Mouse (Mus musculus) testis, adult 2 months (tissue): ENCODE measurements at regions not wholly inside any gene's neighbourhood (a gene's known extent, or its start where the extent isn't known, plus 50 kb on each side); places are given as distances from the start of the nearest gene placed in this dataset.

Source experiments
- H3K27ac ChIP-seq: fragments of 200-500 bp; 2 replicates; pipeline ENCODE4 v1.5.1; 2012; ENCODE audit warnings: low read depth, low read length; ENCODE audit not compliant: control insufficient read depth, insufficient read depth
- H3K27me3 ChIP-seq: fragments of 200-500 bp; 2 replicates; pipeline ENCODE4 v1.6.1; 2012; ENCODE audit warnings: mild to moderate bottlenecking, low read length, moderate library complexity; ENCODE audit not compliant: control insufficient read depth, insufficient read depth
- H3K36me3 ChIP-seq: fragments of 200-500 bp; 2 replicates; pipeline ENCODE4 v1.6.1; 2012; ENCODE audit warnings: mild to moderate bottlenecking, low read length; ENCODE audit not compliant: control insufficient read depth, insufficient read depth
- H3K4me1 ChIP-seq: fragments of 200-500 bp; 2 replicates; pipeline ENCODE4 v1.6.1; 2012; ENCODE audit warnings: low read length; ENCODE audit not compliant: control insufficient read depth, insufficient read depth
- H3K4me3 ChIP-seq: fragments of 200-500 bp; 2 replicates; pipeline ENCODE4 v1.5.1; 2012; ENCODE audit warnings: low read depth, mild to moderate bottlenecking, low read length, moderate library complexity, mixed read lengths; ENCODE audit not compliant: control insufficient read depth
- CTCF ChIP-seq: fragments of 200-500 bp; IDR thresholded peaks from 2 replicates; pipeline ENCODE4 v1.5.1; 2012; ENCODE audit warnings: low read depth, mild to moderate bottlenecking, inconsistent platforms, low read length, moderate library complexity; ENCODE audit not compliant: control insufficient read depth, insufficient read depth, insufficient replicate concordance
- POLR2A ChIP-seq: fragments of 200-500 bp; IDR thresholded peaks from 2 replicates; pipeline ENCODE4 v1.6.1; 2012; ENCODE audit warnings: low read depth, mild to moderate bottlenecking, inconsistent platforms, low read length, moderate library complexity; ENCODE audit not compliant: control insufficient read depth

DNA sequence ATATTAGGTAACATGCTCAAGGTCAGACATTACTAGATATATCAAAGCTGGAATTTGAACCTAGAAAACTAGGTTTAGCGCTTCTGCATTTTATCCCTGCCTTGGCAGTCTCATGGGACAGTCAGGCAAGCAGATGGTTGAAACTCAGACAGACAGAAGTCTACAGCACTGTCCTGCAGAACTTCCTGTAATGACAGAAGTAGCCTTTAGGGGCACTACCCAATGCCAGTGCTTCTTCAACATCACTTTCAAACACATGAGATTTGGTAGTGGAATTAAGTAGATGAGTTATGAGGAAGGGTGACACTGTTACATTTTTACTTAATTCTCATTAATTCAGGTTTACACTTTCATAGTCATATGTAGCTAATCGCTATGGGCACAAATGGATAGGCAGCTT is 330.9 kb downstream of the Epha4 start:
- no peak for TF ChIP-seq POLR2A
- no peak for TF ChIP-seq CTCF
- Histone ChIP-seq H3K36me3 (no peaks in the 10 kb centered on the region), H3K27me3 (no peaks in the 10 kb centered on the region), H3K27ac (no peak overlapping the region), H3K4me3 (no peak overlapping the region), H3K4me1 (no peaks in the 10 kb centered on the region)

DNA sequence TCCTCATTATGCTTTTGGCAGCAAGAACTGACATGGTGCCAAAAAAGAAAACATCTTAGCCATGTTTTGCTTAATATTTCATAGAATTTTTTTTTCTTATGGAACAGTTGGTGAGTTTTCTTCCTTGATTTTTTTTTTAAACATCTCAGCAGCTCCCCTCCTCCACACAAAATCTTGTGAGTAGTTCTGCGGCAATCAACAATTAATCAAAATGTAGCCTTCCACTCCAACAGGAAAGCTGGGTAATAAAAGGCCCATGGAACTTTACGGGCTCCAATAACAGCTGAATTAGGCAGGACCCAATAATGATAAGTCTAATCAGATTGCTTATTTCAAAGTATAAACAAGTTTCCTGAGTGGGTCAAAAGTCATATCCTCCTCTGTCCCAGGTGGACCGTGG is 324.7 kb downstream of the Epha4 start:
- H3K27me3 ChIP-seq, result no peaks in the 10 kb centered on the region
- TF ChIP-seq POLR2A, result no peak
- TF ChIP-seq CTCF, result no peak
- H3K4me1 ChIP-seq, result no peaks in the 10 kb centered on the region
- H3K27ac ChIP-seq, result no peak overlapping the region
- no peak overlapping the region for H3K4me3 ChIP-seq
- H3K36me3 ChIP-seq, result no peaks in the 10 kb centered on the region

DNA sequence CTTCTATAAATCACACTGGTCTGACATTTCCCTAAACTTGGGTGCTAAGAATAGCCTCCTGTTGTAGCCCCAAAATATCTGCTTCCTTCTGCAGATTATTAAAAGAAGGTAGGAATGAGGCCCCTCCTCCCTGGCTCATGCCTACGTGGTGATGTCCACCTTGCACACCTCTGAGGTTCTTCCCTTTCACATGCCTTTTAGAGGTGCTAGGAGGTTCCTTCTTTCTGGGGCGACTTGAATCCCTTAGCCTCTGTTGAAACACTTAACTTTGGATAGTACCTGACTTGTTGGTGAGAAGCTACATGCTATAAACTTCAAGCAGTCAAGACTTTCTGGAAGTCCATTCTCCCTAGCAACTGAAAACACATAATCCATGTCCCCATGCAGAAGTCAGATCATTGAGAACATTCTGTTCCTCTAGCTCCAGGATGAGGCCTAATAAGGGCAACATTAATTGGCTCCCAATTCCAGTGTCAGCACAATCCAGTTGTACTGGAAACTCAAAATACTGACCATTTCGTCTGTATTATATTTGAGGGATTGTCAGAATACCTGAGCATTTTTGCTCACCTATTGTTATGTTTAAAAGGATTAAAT is 313.5 kb downstream of the Epha4 start:
- no peaks in the 10 kb centered on the region for H3K27me3 ChIP-seq
- TF ChIP-seq POLR2A (no peak), CTCF (no peak)
- no peak overlapping the region for H3K4me3 ChIP-seq

DNA sequence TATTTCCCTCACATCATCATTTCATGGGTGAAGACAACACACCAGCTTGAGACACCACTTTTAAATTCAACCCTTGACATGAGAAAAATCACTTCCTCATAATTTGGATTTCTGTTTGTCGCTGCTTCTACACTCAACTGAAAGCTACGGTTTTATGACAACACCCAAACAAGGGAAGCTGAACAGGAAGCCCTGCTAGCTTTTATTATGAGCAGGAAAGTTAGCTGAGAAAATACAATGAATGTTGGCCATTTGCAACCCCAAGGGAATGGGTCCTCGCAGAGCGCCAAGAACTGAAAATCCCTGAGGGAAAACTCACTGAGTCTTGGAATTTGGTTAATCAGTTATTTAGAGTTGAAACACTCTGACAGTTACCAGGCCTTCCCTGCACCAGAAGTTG is 311.9 kb downstream of the Epha4 start:
- TF ChIP-seq CTCF, result no peak
- no peaks in the 10 kb centered on the region for H3K36me3 ChIP-seq
- H3K4me3 ChIP-seq, result no peak overlapping the region
- H3K27ac ChIP-seq, result no peak overlapping the region
- H3K27me3 ChIP-seq, result no peaks in the 10 kb centered on the region
- no peaks in the 10 kb centered on the region for H3K4me1 ChIP-seq

More for the DNA sequence above, 313.5 kb downstream of the Epha4 start:
- no peaks in the 10 kb centered on the region for H3K36me3 ChIP-seq
- no peaks in the 10 kb centered on the region for H3K4me1 ChIP-seq
- peak overlapping the region; percentile 32; the same call in 1 of the 2 replicates for H3K27ac ChIP-seq

DNA sequence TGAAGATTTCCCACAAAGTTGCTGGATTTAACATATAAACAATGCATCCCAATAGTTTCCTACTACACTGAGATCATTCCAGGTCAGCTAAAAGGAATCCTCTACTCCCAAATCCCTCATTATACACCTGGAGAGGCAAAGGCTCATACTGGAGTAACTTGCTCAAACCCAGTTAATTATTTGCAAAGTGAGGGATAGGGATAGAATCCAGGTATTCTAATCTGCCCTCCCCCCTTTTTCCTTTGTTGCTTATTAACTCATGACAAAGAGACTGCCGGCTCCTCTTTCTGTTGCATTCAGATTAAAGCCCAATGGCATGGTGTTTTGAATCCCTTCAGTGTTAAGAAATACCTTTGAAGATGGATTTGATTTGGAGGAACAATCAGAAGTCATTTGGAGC is 308.4 kb downstream of the Epha4 start:
- H3K27ac ChIP-seq, result no peak overlapping the region
- no peak overlapping the region for H3K4me3 ChIP-seq
- no peaks in the 10 kb centered on the region for H3K4me1 ChIP-seq
- no peaks in the 10 kb centered on the region for H3K36me3 ChIP-seq
- no peaks in the 10 kb centered on the region for H3K27me3 ChIP-seq
- no peak for TF ChIP-seq POLR2A

- H3K27ac ChIP-seq, result no peak overlapping the region
- H3K4me3 ChIP-seq, result no peak overlapping the region
- TF ChIP-seq CTCF (no peak), POLR2A (no peak)
- H3K36me3 ChIP-seq, result no peaks in the 10 kb centered on the region
- H3K4me1 ChIP-seq, result no peaks in the 10 kb centered on the region
- H3K27me3 ChIP-seq, result no peaks in the 10 kb centered on the region
These were observed 305.5 kb downstream of the Epha4 start for GRCm38 (mm10) chr1:77209395-77209794.

- Histone ChIP-seq H3K27ac (no peak overlapping the region), H3K27me3 (no peaks in the 10 kb centered on the region), H3K36me3 (no peaks in the 10 kb centered on the region), H3K4me3 (no peak overlapping the region), H3K4me1 (no peaks in the 10 kb centered on the region)
- TF ChIP-seq POLR2A (no peak), CTCF (no peak)
These were observed 301.3 kb downstream of the Epha4 start for GRCm38 (mm10) chr1:77213462-77214098.

DNA sequence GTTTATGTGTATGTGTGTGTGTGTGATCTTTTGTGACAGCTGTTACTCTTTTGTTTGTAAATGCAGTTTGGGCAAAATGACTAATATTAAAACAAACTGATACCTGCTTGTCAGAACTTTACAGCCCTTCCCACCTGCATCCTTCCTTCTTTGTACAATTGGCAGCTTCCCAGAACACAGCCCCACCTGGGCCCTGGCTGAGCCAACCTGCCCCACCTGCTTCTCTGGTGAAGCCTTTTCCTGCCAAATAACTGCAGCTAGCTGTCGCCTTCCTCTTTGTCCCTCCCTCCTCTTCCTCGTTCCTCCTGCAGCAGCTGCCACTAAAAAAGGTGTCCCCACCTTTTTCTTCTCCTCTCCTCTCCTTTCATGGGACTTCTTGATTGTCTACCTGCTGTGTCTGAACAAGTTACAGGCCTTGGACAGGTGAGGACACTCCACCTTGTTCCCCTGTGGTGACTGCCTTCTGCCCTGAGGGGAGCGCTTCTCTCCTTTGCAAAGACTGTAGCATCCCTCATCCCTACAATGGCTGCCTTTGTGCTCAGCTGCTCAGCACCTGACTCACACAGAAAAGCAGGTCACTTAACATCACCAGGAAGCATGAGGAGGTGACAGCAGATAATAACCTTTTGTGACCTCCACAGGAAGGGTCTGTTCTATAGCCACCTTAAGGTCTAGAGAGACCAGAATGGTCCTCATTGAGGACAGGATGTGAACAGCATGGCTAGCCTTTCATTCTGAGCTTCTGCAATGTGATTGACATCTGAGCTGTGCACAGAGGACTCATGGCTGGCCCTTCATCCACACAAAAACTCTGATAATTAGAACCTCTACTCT is 295.2 kb downstream of the Epha4 start:
- H3K27me3 ChIP-seq, result no peaks in the 10 kb centered on the region
- H3K36me3 ChIP-seq, result no peaks in the 10 kb centered on the region
- H3K4me1 ChIP-seq, result no peaks in the 10 kb centered on the region
- TF ChIP-seq CTCF, result no peak
- TF ChIP-seq POLR2A, result no peak
- H3K4me3 ChIP-seq, result no peak overlapping the region
- H3K27ac ChIP-seq, result no peak overlapping the region
